Mouse (Mus musculus): ENCODE results near the gene Sulf2.

The Sulf2 gene

DNA sequence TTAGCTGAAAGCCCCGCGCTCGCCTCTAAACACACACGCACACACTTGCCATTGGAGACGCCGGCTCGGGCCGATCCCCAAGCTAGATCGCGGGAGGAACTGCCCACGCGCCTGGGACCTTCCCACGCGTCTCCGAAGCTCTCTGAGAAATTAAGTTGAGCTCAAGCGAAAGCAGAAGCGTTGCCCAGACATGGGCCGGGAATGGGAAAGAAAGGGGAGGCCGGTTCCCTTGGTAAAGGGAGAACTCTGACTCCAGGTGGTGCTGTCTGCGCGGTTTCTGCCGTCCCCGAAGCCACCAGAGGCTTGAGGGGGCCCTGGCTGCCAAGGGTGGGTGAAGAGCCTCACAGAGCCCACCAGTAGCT is at the start of gene Sulf2:
Gene Sulf2 (minus strand): TSS at position 210 of the 362 bp plus-strand sequence.
- no peak; the same call in 1 of the 2 replicates for TF ChIP-seq GATA4 (IDR thresholded peaks at IDR 0.05; ENCODE audit: insufficient replicate concordance, low read length)

DNA sequence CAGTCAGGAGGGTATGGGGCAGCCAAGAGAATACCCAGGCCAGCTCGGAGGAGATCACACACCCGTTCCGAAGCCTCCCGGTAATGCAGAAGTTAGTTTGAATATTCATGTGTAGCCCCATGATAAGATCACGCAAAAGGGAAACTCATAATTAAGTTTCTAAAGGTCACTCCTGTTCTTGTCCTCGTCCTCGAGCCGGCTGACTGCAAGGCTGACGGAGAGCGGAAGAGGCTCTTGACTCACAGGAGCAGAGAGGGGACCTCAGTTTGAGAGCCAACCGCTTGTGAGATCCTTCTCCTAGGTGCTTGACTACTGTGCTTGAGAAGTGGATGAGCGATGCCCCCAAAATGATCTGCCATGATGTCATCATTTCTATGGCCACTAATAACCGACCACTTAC is 48.7 kb upstream of the Sulf2 start:
- TF ChIP-seq GATA4 (IDR thresholded peaks at IDR 0.05; ENCODE audit: insufficient replicate concordance, low read length), result no peak

DNA sequence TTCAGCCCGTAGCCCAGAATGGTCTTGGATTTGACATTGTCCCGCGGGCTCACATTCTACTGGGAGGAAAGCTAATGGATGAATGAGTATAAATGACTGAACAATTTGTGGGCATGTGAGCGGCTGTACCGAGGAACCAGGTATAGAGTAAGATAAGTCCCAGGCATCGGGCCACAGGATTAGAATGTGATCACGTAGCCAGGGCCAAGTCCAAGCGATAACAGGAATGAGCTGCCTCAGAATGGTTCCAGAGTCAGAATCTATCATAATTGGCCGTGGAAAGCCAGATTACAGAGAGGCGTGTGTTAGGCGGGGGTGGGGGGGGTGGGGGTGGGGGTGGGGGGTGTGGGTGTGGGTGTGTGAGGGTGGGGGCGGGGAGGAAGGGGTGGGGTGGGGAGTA is 48.2 kb upstream of the Sulf2 start:
- no peak for TF ChIP-seq GATA4 (IDR thresholded peaks at IDR 0.05; ENCODE audit: insufficient replicate concordance, low read length)

DNA sequence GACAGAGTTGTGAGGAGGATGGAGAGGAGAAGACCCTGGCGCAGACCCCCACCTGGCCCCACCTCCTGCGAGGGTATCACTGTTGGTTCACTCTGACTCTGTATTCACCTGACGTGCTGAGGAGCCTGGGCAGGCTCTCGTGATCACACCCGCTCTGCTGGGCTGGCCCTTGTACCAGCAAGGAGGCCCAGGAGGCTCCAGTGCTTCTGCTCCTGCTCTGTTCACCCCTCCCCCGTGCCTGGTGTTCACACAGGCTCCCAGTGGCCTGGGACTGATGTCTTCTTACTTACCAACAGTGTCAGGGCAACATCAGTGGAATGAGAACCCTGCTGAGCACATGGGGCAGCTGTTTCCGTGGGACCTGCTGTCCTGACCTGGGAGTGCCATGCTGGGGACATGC is 42.5 kb upstream of the Sulf2 start:
- no peak for TF ChIP-seq GATA4 (IDR thresholded peaks at IDR 0.05; ENCODE audit: insufficient replicate concordance, low read length)

DNA sequence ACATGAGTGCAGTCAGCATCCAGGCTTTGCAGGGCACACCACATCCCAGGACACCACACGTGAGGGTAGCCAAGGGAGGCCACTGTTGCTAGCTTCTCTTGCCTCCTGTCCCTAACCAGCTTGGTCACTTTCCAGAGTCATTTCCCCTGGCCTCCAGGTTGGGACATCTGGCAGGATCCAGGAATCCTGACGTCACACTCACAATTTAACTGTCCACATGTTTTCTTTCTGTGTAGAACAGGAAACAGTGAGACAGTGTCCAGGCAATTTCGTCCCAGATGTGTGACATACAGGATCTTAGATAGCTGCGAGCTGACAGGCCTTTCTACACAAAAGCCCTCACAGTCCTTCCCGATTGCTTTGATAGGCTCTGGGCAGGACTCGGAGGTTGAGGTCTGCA is 41.6 kb upstream of the Sulf2 start:
- TF ChIP-seq GATA4 (IDR thresholded peaks at IDR 0.05; ENCODE audit: insufficient replicate concordance, low read length), result no peak

DNA sequence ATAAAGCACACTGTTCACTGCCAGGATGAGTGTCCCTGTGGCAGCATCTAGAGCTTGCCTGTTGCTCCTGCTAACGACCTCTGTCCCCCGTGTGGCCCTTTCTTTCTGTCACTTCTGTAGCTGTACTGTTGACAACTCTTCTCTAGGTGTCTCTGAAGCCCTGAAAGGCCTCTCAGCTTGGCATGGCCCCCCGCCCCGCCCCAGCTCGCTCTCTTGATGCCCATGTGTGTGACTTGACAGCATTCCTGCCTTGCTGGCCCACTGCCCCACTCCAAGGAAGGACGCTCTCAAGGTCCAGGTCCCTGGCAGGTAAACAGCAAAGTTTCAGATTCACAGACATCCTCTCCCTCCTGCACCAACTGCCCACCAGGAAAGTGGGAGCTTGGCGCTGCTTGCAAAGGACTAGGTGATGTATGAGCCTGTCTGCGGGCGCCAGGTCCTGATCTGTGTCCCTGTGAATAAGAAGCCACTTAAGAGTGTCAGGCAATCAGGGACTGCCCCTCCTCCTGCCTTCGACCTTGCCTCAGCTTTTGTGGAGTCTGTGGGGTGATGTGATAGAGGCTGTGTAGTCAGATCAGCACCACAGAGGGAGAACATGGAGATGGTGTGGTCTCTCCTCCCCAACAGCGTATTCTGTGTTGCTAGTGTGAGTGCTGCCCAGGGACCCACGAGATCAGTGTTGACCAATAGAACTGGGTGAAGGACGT is 40.8 kb upstream of the Sulf2 start:
- no peak for TF ChIP-seq GATA4 (IDR thresholded peaks at IDR 0.05; ENCODE audit: insufficient replicate concordance, low read length)

DNA sequence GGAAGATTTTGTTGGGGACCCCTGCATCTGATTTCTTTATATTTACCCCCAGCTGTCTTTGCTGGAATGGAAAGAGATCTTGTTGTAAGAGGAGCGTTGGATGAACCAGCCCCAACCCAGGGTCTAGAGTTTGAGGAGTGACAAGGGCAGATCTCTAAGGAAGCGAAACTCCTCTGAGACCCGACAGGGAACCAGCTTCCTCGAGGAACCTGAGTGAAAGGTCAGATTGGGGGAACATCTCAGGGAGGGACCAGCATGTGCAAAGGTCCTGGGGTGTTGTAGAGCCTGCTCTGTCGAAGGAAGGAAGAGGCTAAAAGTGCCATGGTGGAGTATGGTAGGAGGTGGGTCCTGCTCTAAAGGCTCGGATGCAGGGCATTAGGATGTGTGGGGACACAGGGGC is 39.6 kb upstream of the Sulf2 start:
- TF ChIP-seq GATA4 (IDR thresholded peaks at IDR 0.05; ENCODE audit: insufficient replicate concordance, low read length), result no peak

DNA sequence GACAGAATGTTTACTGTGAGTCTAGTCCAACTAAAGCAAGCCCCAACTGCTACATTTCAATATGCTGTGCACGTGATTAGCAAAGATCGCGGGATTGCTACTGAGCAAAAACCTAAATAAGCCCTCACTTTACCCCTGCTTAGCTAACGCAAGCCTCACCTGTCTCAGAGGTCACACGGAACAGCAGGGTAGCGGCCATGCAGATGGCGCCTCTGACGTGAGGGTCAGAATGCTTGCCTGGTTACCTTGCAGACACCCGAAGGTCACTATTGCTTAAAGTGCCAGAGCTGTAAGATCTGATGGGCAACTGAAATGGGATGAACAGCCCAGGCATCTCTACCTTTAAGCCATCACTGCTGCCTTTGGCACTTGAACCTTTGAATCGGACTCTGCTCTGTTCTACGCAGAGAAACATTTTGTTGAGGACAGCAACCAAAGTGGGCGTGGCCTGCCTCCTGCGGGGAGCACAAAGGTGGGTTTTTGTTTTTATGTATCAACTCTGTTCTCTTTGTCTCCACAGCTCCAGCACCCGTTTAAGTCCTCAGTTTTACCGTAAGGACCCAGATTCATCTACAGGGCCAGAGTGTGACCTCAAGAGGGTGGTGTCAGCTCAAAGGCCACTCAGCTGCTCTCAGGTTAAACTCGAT is 38.8 kb upstream of the Sulf2 start:
- TF ChIP-seq GATA4 (IDR thresholded peaks at IDR 0.05; ENCODE audit: insufficient replicate concordance, low read length), result no peak

DNA sequence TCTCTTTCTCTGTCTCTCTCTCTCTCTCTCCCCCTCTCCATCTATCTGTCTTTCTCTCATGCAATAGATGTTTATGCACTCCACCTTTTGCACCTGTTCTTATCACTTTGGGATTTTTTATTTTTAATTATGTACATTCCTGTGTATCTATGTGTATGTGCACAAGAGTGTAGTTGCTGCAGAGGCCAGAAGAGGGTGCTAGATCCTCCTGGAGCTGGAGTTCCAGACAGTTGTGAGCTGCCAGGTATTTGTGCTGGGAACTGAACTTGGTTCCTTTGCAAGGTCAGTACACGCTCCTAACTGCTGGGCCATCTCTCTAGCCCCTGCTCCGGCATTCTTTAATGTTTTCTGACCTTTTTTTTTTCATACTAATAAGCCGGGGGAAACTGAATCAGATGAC is 38.0 kb upstream of the Sulf2 start:
- no peak for TF ChIP-seq GATA4 (IDR thresholded peaks at IDR 0.05; ENCODE audit: insufficient replicate concordance, low read length)

DNA sequence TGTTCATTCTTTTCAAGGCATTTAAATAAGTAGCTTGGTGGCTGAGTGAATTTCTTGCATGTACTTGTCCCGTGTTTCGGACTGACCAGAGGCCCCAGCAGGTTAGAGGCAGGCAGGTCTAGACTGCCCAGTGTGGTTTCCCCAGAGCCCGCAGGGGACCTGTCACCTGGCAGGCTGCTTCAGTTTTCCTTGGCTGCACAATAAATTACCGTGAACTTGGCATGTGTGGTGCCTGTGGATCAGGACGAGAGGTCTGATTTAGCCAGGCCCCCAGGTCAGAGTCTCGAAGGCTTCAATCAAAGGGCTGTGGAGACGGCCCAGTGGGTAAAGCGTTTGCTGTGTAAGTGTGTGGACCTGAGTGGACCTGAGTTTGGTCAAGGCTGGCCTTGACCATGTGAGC is 35.4 kb upstream of the Sulf2 start:
- no peak for TF ChIP-seq GATA4 (IDR thresholded peaks at IDR 0.05; ENCODE audit: insufficient replicate concordance, low read length)

DNA sequence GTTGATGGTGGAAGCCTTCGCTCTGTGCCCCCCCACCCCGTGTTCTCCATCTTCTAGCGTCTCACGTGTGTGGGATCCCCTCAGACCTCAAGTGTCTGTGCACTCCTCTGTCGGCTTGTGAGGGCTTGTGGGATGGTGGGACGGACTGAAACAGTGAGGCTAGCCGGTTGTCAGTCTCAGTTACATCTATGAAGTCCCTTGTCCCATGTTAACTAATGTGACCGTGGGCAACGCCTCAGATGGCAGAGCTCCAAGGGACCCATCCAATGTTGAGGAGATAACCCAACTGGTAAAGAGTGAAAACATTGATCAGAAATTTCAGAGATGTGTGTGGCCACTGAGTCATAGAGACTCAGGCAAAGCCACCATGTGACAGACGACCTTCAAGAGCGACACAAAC is 33.7 kb upstream of the Sulf2 start:
- TF ChIP-seq GATA4 (IDR thresholded peaks at IDR 0.05; ENCODE audit: insufficient replicate concordance, low read length), result no peak

DNA sequence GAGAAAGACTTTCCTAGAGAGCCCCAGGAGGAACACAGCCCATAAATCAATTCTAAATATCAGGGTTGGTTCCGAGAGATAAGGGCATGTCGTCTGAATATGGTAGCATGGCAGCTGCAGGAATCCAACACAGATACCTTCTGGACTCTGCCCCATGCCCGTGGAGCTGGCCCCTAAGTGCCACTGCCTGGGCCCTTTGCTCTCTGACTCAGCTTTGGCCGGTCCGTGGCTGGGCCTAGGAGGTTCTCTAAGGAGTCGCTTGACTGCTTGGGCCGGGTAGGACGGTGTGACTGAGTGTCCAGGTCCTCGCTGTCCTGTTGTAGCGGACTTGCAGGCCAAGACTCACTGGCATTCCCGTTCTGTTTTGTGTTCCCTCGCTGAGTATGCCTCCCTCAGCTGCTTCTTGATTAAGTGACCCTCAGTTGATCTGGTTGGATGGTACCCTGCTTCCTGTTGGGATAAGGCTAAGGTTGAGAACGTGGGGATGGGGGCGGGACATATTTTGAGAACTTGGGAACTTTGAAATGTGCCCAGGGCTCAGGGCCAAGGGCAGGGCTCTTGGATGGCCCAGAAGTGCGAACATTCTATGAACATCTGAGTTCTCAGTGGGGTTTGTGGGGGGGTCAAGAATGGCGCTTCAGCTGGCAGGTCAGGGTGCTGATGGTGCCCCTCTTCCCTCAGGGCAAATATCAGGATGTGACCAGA is 30.9 kb upstream of the Sulf2 start:
- TF ChIP-seq GATA4 (IDR thresholded peaks at IDR 0.05; ENCODE audit: insufficient replicate concordance, low read length), result no peak

DNA sequence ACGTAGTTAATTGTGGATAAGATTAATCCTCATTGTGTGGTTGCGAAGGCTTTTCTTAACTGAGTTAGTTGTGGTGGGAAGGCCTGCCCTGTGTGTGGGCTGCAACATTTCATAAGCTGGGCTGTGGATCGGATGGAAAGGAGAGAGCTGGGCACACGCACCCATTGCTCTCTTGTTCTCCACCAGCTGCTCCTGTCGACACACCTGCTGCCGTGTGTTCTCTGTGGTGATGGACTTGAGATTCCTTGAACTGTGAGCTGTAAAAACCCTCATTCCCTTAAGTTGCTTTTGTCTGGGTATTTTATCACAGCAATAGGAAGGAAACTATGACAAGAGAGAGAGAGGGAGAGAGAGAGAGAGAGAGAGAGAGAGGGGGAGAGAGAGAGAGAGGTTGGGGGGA is 30.3 kb upstream of the Sulf2 start:
- TF ChIP-seq GATA4 (IDR thresholded peaks at IDR 0.05; ENCODE audit: insufficient replicate concordance, low read length), result no peak

DNA sequence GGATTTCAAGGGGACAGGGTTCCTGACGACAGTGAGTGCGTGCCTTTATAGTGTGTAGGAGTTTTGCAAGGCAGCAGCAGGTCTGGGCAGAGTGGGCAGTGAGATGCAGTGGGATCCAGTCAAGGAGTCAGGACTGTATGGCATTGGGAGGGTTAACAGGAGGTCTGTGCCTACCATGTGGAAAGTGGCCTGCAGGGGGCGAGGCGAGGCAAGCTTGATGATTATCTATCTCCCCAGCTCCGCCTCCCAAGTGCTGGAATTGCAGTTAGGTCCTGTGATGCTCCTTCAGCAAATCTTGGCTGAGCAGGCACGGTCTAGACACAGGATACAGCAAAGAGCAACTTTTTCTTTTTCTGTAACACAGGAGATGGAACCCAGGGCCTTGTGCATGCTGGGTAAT is 29.0 kb upstream of the Sulf2 start:
- TF ChIP-seq GATA4 (IDR thresholded peaks at IDR 0.05; ENCODE audit: insufficient replicate concordance, low read length), result no peak

DNA sequence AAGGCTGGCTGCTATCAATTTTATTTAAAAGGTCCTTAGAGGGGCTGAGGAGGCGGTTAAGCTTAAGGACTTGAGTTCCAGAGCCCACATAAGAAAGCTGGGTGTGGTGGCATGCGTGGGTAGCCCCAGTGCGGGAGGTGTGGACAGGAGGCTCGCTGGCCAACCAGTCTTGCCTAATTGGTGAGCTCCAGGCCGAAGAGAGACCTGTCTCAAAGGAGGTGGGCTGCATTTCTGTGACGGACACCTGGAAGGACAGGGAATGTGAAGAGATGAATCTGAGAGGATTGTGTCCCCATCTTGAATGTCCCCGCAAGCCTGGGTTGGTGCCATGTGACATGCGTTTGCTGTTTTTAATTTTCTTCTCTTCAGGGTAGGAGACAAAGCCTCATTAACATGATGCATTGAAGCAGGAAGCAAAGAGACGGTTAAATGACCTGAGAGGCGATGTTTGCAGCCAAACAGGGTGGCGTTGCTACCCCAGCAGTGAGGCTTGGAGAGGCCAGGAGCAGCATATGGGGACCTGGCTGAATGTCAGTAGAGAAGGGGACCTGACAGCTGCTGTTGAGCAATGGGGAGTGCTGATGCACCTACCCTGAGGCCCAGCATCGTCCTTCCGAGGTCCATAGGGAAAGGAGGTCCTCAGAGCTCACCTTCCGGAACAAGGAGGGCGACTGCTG is 26.7 kb upstream of the Sulf2 start:
- TF ChIP-seq GATA4 (IDR thresholded peaks at IDR 0.05; ENCODE audit: insufficient replicate concordance, low read length), result no peak

Measured in liver, adult (tissue).